Mouse (Mus musculus): Measurements from ENCODE around the gene Nsmce4a.

DNA sequence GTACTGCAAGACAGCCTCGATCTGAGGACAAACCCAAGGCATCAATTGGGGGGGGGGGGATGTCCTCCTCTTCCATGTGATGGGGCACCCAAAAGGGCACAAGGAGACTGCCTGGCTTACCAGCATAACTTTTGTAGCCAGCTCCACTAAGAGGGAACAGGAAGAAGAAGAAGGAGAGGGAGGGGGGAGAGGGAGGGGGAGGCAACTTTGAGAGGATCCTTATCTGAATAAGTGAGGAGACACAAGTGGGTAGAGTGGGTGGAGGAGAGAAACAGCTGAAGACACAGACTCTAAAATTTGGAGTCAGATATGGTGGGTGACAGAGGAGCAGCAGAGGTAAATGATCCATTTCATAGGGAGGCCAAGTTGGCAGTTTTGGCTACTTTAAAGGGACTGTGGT lies 12.0 kb downstream of the Nsmce4a start:
- TF ChIP-seq GATA1 (IDR thresholded peaks at IDR 0.05; ENCODE audit: borderline replicate concordance, low read length) (no peak), FLI1 (IDR thresholded peaks at IDR 0.05; ENCODE audit: low read length) (no peak)
